Mouse (Mus musculus): ENCODE data around the gene Fyb. TPM values are rescaled to one million over a fixed set of nuclear protein-coding genes. Genes with fewer than 3 reads are reported as not detected.

The Fyb gene
- polyA plus RNA-seq, 1 experiment from 2014 or later, result 4.9 TPM

GRCm38 (mm10) chr15:6708526-6709441 lies 186.1 kb downstream of the Fyb start:
- peak overlapping the region; percentile 67 for H3K4me2 ChIP-seq (replicated peaks)
- no peaks in the 10 kb centered on the region for H3K27me3 ChIP-seq (ENCODE audit: control insufficient read depth, insufficient read depth, low read length)
- WGBS, result under 1% methylated on average over 66 of the region's 89 CpGs
- no peaks in the 10 kb centered on the region for H3K36me3 ChIP-seq (replicated peaks; ENCODE audit: control insufficient read depth, insufficient read depth)
- H3K4me1 ChIP-seq (replicated peaks; ENCODE audit: control insufficient read depth, insufficient read depth, low read length), result peaks cover 17% of the 10 kb centered on the region
- peak overlapping the region; percentile 89 for H3K4me3 ChIP-seq (replicated peaks; ENCODE audit: low read length)
- H3K9ac ChIP-seq, result peak overlapping the region; percentile 94
- no peak for DNase-seq (ENCODE audit: low spot score)
- no peaks in the 10 kb centered on the region for H3K9me3 ChIP-seq (ENCODE audit: control insufficient read depth, low read length)
- peak; percentile 86 for ATAC-seq (ENCODE audit: low FRiP score)
- peak overlapping the region; percentile 95 for H3K27ac ChIP-seq

GRCm38 (mm10) chr15:6709618-6710017 lies 187.0 kb downstream of the Fyb start:
- H3K9ac ChIP-seq, result peak overlapping the region; percentile 94
- no peaks in the 10 kb centered on the region for H3K9me3 ChIP-seq (ENCODE audit: control insufficient read depth, low read length)
- peak overlapping the region; percentile 89 for H3K4me3 ChIP-seq (replicated peaks; ENCODE audit: low read length)
- H3K27me3 ChIP-seq (ENCODE audit: control insufficient read depth, insufficient read depth, low read length), result no peaks in the 10 kb centered on the region
- H3K36me3 ChIP-seq (replicated peaks; ENCODE audit: control insufficient read depth, insufficient read depth), result no peaks in the 10 kb centered on the region
- no peak overlapping the region for H3K27ac ChIP-seq
- WGBS, result 20% methylated on average over 8 of the region's 8 CpGs
- H3K4me2 ChIP-seq (replicated peaks), result peak overlapping the region; percentile 67
- peaks cover 18% of the 10 kb centered on the region for H3K4me1 ChIP-seq (replicated peaks; ENCODE audit: control insufficient read depth, insufficient read depth, low read length)
- no peak for ATAC-seq (ENCODE audit: low FRiP score)
- no peak for DNase-seq (ENCODE audit: low spot score)

DNA sequence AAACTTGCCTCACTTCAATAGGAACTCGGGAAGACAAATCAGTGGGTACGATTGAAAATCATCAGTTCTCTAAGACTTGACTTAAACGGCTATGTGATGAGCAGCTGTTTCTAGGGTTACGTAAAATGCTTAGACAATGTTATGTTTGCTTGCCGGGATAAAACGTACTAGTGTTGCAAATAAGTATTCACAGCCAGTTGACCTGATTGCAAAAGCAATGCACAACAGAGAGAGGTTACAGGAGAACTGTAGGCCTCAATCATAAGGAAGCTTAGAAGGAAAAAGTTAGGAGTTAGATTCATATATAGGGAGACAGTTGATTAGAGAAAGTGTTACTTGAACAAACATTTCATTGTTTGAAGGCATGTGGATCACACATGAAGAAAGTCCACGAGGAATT lies 187.7 kb downstream of the Fyb start:
- Histone ChIP-seq H3K36me3 (replicated peaks; ENCODE audit: control insufficient read depth, insufficient read depth) (no peaks in the 10 kb centered on the region), H3K4me3 (replicated peaks; ENCODE audit: low read length) (peak overlapping the region; percentile 1; the same call in 1 of the 2 replicates), H3K9ac (0 out of 2 replicates have a peak overlapping the region, but pooled peaks have one; percentile 22), H3K27ac (no peak overlapping the region), H3K9me3 (ENCODE audit: control insufficient read depth, low read length) (no peaks in the 10 kb centered on the region), H3K4me1 (replicated peaks; ENCODE audit: control insufficient read depth, insufficient read depth, low read length) (peaks cover 18% of the 10 kb centered on the region), H3K4me2 (replicated peaks) (peak overlapping the region; percentile 67), H3K27me3 (ENCODE audit: control insufficient read depth, insufficient read depth, low read length) (no peaks in the 10 kb centered on the region)
- no peak for DNase-seq (ENCODE audit: low spot score)
- ATAC-seq (ENCODE audit: low FRiP score), result no peak
- 80% methylated on average over 7 of the region's 7 CpGs for WGBS

- H3K4me1 ChIP-seq (replicated peaks; ENCODE audit: control insufficient read depth, insufficient read depth, low read length), result peaks cover 18% of the 10 kb centered on the region
- no peaks in the 10 kb centered on the region for H3K9me3 ChIP-seq (ENCODE audit: control insufficient read depth, low read length)
- no peaks in the 10 kb centered on the region for H3K36me3 ChIP-seq (replicated peaks; ENCODE audit: control insufficient read depth, insufficient read depth)
- no peak for DNase-seq (ENCODE audit: low spot score)
- H3K9ac ChIP-seq, result no peak overlapping the region
- no peak overlapping the region for H3K4me2 ChIP-seq (replicated peaks)
- 89% methylated on average over 7 of the region's 7 CpGs for WGBS
- no peak overlapping the region for H3K27ac ChIP-seq
- ATAC-seq (ENCODE audit: low FRiP score), result no peak
- H3K4me3 ChIP-seq (replicated peaks; ENCODE audit: low read length), result no peak overlapping the region
- H3K27me3 ChIP-seq (ENCODE audit: control insufficient read depth, insufficient read depth, low read length), result no peaks in the 10 kb centered on the region
Observed at GRCm38 (mm10) chr15:6711226-6711625, 188.6 kb downstream of the Fyb start.

Other genes with a start within 250 kb of the Fyb start
- 23.3 and 29.0 TPM in 2 replicates for gene Dab2, start 223.1 kb upstream of the Fyb start, polyA plus RNA-seq (2014; fragmentation: Nextera tagmentation; extraction: Ambion mirVana)
- gene C9, start 77.5 kb upstream of the Fyb start, polyA plus RNA-seq (2014; fragmentation: Nextera tagmentation; extraction: Ambion mirVana), result 0.27 TPM in 1 of 2 replicates, not detected in the other
- gene Rictor, start 185.5 kb downstream of the Fyb start, polyA plus RNA-seq (2014; fragmentation: Nextera tagmentation; extraction: Ambion mirVana), result 53.9 and 54.8 TPM in 2 replicates